Mouse (Mus musculus) heart, adult 11 months (tissue): ENCODE results near the gene Tmem236.

Source experiments
- DNase-seq: peaks from one replicate; pipeline ENCODE4 v3.0.0; 2022

The Tmem236 gene

DNA sequence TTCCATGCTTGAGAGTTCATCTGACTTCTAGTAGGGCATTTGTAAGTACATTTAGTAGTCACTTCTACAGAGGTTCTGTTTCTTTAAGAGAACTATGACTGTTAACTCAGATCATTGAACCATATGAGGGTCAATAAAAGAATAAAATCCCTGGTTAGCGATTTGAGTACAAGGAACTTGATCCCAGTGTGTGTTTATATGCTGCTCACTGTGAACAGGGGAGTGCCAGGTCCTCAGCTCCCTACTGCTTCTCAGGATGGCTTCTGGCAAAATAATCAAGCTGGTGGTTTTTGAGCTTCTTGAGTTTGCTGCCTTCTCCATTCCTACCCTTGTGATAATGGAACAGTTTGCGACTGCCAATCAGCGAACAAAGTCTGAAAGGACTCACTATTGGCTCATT lies at the start of gene Tmem236:
Gene Tmem236, plus strand, starts transcription at position 190 of the 400 bp plus-strand sequence.
- DNase-seq: peak; percentile 33

DNA sequence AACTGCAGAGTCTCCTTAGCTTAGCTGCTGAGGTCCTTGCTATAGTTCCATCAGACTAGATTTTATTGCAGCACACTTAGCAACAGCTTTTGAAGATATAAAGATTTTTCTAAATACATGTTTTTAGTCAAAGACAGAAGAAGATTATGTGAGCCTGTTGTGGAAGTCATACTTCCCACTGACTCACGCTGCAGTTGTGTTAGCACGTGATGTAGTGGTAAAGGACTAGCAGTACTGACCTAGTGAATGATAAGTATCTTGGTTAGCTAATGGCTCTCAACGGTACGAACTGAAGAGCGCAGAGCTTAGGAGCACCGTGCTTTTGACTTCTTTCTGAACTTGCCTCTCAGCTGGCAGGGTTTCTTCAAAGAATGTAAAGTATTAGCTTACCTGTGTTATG lies 47.9 kb upstream of the Tmem236 start:
- DNase-seq: peak; percentile 53

DNA sequence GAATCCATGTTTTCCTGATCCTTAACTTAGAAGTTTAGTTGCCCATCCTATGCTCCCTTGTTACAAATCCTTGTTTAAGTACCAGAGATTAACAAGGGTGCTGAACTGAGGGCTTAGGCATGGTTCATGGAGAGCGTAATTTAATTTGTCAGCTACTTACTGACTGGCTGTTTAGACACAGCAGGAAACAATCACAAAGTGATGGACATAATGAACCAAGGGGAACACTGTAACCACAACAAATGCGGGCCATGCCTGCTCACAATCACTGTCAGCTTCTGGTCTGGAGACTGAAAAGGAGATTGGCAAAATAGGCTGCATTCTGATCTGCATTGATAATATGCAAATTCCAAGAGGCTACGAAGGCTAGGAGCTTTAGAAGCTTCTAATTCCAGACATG lies 46.7 kb upstream of the Tmem236 start:
- DNase-seq: no peak

DNA sequence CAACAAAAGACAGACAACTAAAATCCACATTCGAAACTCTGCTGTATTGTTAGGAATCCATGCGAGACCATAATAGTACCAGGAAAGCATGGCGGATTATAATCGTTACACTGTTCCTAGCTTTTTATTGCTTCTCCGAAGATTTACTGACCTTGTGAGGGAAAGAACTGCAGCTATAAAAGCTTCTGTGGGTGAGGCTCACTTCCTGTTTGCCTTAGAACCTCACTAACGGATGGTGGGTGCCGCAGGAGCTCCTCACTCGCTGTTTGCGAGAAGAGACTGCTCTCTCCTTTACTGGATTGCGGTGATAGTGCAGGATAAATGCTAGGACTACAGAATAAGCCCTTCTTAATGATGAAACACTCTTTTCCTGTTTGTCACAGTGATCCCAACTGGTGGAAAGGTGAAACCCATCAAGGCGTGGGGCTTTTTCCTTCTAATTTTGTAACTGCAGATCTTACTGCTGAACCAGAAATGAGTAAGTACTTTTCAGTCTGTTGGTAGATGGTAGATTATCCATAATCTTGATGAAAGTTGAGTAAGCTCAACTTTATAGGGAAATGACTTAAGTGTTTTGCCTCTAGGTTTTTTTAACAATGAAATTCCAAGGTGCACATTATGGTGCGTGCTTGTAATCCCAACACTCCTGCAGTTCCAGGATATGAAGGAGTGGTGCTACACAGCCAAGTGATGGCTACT lies 43.5 kb upstream of the Tmem236 start:
- peak; percentile 73 for DNase-seq

DNA sequence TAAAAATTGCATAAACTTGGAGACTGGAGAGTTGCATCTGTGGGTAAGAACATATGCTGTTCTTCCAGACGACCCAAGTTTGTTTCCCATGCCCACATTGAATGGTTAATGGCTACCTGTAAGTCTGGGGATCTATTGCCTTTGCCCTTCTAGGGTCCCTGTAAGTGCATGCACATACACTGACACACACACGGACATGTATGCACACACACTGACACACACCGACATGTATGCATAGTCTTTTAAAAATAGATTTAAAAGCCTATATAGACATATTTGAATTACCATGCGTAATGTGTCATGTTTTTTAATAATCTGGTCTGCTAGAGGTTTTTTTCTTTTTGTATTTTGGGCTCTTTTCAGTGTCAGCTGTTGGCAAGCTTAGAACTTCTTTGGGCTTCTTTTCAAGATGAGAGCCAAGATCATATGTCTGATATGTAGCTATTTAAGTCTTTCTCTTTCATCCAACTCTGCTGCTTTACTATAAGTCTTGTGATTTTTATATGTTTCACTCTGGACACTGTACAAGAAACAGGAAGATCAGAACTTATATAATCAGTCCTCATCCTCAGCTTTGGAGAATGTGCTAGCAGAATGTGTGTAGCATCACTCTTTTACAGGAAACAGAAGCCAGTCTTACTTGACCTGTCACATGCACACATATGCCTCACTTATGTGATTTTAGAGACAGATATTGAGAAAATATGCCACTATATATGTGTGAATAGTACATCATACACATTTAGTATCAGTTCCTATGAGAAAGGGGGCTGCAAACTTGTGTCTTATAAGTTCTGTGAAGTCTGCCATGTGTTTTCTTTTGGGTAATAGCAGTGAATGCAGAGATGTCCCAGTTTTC lies 41.6 kb upstream of the Tmem236 start:
- peak; percentile 56 for DNase-seq

DNA sequence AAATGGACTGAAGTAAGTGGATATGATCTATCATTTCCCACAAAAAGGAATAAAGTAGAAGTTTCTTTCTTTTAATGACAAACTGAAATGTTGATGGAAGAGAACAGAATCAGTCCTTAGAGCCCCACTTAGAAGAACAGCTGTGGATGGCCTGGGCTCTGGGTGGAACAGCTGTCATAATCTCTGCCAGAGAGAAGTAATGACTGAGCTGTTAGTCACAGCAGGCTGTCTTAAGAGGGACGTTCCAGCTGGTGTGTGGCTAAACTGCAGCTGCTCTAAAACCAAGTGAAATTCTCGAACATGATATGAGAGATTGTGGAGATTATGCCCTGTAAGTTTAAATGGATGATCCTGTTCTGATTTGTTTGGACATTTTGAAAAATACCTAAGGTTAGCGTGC lies 37.4 kb upstream of the Tmem236 start:
- DNase-seq: peak; percentile 90

DNA sequence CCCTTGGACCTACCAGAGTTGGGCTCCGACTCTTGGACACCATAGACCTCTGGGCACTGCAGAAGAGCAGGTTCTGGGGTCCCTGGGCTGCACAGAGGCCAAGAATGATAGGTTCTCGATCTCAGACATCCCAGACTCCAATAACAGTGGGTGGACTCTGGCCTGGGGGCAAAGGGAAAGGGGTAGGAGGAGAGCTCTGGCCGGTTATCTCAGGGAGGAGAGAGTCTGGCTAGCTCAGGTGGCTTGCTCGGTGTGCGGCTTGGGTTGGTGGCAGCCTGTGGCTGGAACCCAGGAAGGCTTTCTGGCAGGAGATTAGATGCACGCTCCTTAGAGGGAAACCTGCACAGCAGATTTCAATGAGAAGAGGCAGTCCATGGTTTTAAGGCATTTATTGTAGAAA lies 34.7 kb upstream of the Tmem236 start:
- DNase-seq: no peak

DNA sequence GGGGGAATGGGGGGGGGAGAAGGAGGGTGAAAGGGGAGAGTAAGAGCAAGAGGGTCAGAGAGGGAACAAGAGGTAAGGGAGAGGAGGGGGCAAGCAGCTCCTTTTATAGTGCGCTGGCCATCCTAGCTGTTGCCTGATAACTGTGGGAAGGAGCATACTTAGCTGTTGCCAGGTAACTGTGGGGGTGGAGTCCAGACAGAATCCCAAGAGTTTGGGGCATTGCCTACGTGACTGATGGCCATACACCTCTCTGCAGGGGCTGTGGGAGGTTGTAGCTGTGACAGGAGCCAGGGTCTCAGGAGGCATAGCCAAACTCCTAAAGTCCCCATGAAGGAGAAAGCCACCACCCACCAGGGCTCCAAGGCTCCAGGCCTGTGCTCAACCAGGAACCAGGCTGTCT lies 34.3 kb upstream of the Tmem236 start:
- DNase-seq: peak; percentile 88

DNA sequence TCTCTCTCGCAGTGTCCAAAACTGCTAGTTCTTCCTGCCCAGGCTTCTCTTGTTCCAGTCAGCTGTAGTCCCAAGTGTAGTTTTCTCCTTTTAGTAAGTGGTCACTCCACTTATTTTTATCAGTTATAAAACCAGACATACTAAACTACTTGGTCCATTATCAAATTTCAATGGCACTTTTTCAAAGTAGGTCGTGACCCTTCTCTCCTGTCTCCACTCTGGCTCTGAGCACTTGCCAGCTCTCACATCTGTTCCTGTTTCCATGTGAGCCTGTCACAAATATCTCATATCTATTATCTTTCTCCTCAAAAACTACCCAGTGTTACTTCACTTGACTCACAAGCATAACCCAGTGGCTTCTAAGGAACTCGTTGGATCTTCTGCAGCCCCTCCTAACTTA lies 29.0 kb upstream of the Tmem236 start:
- DNase-seq: peak; percentile 92

DNA sequence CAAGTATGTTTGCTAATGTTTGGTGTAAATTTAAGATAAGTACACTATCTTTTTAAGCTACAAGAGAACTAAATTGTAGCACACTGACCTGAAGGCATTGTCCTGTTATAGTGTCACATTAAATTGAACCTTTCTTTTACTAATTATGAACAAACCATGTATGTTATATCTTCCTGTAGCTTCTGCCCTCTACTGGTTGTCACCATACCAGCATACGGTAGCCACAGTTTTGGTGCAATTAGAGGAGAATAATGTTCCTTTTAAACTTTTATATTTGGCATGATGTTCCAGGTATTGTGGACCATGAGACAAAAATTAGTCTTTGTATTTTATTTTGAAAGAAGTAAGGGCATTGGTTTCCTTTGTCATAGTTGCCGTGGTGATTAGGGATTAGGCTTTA lies 27.4 kb upstream of the Tmem236 start:
- DNase-seq: peak; percentile 10

DNA sequence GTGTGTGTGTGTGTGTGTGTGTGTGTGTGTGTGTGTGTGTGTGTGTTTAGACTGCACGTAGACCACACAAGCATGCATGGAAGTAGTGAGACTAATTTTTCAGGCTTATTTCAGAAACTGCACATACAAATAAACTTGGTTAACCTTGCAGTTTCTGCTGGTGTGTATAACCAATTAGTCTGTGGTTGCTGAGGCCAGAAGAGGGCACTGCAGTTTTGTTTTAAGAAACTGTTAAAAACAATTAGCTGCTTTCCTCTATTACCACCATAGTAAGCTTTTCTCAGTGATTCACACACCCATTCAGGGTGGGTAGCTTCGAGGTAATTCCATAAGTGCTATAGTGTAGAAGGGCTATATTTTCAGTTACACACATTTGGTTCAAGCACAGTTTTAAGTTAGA lies 23.5 kb upstream of the Tmem236 start:
- no peak for DNase-seq

DNA sequence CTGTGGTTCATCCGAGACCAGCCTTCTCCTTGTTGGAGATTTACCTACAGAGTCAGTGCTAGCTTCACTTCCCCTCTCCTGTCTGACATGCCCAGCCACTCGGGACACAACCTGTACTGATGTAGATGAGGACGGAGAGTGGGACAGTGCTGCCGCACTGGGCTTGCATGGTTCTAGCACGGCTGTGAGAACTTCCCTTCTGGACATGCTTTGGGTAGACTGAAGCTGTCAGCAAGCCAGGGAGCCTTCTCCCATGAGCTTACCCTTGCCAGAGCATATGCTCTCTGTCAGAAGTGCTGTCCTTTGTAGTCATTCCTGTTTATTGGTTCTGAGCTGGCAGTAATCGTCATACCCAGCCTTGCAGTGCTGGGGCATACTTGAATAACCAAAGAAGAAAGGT lies 22.5 kb upstream of the Tmem236 start:
- DNase-seq: peak; percentile 83

DNA sequence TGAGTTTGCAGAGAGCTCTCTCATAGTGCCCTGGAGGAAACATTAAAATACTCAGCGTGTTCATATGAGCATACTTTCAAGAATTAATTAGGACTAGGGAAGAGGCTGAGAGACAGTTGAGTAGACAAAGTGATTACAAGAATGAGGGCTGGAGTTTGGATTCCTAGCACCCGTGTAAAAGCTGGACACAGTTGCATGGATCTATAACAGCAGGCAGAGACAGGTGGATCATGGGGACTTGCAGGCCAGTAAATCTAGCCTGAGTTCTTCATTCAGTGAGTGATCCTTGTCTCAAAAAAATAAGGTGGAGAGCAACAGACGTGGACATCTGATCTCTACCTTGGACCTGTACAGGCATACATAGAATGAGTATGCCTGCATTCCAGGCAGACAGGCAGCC lies 15.3 kb upstream of the Tmem236 start:
- DNase-seq: peak; percentile 62

DNA sequence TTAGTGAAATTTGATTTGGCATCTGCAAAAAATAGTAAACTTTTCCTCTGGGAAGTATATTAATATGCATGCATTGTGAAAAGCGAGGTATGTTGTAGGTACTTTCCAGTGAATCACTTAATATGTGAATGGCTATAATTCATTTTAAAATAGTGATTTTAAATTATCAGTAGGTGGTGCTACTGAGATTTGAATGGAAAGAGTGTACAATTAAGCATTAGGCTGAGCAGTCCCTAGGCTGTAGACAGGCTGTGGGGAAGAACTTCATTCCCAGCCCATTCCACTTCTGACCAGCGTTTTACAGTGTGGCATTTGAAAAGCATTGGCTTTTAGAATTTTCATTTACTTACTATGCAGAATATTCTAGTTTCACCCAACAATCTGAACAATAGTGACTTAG lies 14.6 kb upstream of the Tmem236 start:
- DNase-seq: peak; percentile 33

DNA sequence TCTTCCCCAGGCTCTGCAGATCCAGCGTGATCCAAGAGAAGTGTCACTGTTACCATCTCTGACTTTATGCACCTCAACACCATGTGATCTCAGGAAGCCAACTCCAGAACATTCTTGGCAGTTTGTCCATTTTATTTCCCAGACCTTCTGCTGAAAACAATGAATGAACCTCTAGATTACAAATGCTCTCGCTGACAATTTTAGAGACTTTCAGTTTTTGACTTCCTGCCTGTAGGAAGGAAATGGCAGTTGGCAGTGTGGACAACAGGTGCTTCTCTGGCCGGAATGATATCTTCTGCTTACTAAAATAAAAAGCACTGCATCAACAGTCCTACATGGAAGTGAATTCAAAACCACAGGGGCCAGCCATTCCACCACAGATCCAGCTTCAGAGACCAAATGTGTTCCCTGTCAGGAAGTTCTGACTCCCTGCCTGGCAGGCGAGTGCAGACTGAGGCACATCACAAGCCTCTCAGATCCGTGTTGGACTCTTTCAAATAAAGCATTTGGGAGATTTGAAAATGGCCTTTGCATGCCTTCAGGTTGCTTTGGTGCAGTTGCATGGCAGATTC lies 9.8 kb upstream of the Tmem236 start:
- peak; percentile 95 for DNase-seq

DNA sequence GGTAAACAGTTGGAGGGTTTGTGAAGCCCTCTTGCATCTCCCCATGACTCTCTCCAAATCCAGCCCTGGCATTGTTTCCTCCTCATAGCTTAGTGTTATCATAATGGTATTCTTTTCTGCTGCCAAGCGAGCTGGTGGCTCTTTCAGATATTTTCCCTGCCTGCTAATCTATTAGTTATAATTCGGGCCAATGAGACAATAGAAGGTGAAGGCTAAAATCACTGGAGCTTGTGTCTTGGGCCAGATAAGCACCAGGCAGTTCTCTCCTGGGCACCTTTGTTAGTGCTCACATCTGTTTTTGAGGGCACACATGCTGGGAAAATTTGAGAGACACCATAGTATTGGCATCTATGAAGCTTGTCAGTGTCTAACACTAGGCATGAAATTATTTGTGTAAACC lies 9.3 kb upstream of the Tmem236 start:
- no peak for DNase-seq

DNA sequence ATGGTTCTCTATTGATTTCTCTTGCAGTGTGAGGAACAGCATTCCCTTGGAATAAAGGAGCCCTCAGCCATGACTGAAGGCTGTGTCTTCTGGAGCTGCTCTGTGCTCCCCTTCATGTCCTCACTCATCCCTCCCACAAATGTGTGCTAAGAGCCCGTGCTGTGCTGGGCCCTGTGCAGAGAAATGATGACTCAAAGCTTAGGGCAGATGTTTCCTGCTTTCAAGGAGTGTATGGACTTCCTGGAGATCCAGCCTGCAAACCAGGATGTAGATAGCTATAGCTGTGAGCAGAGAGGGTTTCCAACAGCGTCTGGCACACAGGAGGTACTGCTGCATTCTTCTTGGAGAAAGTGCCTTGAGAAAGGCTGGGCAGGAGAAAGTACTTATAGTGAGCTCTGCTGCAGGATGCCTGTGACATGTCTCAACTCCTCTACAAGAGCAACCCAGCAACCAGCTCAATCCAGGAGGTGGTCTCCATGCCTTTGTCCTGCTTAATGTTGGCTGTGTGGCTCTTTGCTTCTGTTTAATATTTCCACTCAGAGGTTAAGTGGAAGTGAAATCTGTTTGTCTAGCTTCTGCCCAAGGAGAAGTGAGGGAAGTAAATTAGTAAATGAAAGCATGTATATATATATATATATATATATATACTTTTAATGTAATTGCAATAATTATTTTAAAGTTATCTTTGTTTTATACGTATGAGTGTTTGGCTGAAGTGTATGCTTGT lies 8.5 kb upstream of the Tmem236 start:
- DNase-seq: peak; percentile 97

DNA sequence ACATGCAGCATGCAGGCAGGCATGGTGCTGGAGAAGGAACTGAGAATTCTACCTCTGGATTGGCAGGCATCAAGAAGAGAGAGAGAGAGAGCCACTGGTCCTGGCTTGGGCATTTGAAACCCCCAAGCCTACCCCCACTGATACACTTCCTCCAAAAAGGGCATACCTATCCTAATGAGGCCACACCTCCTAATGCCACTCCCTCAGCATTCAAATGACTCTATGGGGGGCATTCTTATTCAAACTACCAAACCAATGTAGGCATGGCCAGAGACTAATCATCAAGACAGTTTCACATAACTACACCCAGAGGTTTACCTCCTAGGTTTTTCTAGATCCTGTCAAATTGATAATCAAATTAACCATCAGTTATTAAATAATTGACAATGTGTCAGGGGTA lies 6.6 kb upstream of the Tmem236 start:
- DNase-seq: peak; percentile 55

DNA sequence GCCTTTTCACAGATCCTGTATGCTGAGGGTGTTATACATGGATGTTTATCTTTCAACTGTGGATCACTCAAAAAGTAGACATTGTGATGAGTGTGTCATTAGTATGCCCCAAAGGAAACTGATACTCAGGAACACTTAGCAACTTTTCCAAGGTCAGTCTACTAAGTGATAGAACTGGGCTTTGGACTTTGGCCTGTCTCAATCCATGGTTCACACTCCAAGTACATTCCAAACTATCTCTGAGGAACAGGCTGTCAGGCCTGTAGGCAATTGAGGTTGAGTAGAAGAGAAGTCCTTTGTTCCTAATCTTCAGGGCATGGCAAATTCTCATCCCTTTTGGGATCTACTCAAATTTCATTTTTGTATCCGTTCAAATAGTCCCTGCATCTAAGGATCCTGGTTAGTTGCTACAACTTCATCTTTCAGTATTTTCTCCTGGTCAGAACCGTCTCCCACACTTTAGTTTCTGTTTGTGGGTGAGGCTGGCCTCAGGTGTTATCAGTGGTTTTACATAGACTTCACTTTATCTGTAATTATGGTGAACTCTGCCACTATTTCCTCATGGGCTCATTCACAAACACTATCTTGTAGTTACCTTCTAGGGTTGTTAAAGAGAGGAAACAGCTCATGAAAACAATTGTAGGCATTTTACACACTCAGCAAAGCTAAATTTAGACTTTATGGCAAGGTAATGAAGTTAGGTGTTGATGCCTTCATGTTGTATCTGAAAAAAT lies 2.3 kb downstream of the Tmem236 start:
- DNase-seq: peak; percentile 8

DNA sequence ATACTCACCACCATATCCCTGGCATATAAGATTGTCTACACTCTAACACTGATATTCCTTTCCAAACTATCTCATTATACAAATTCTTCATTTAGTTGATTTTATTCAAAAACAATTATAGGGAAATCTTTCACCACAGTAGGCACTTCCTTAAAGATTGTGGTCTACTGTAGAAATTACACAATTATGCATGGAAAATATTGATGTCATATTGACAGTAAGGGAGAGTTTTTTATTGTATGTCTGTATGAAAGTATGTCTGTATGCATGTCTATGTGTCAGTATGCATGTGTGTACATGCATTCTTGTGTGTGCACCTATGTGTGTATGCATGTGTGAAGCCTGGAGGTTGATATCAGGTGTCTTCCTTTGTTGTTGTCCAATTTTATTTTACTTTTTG lies 10.1 kb downstream of the Tmem236 start:
- DNase-seq: no peak

DNA sequence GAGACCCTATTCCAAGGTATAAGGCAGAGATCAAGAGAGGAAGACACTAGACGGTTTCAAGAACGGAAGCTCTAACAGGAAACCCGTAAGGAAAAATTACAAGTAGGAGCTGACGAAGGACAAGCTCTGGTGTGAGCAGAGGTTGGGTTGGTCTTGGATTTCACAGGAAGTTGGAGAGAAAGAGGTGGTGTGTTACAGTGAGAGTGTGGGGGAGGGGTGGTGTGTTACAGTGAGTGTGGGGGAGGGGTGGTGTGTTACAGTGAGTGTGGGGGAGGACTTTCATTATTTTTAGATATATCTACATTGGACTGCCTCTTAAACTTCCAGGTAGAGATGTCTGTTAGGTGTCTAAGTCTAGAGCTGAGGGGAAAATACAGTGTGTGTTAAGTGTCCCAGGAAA lies 16.4 kb downstream of the Tmem236 start:
- DNase-seq: no peak

DNA sequence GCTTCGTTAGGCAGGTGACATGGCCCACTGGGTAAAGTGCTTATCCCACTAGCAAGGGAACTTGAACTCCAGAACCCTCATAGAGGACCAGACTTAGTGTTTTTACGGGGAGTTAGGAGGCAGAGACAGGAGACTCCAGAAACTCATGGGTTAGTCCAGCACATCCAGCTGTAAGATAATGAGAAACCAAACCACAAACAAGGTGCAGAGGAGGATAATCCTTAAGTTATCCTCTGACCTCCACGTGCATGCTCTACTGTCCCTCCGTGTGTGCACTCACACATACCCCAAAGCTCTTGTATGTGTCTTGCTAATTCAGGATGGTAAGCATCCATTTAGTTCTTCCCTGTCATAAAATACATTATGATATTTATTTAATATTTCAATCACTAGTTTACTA lies 17.3 kb downstream of the Tmem236 start:
- no peak for DNase-seq

DNA sequence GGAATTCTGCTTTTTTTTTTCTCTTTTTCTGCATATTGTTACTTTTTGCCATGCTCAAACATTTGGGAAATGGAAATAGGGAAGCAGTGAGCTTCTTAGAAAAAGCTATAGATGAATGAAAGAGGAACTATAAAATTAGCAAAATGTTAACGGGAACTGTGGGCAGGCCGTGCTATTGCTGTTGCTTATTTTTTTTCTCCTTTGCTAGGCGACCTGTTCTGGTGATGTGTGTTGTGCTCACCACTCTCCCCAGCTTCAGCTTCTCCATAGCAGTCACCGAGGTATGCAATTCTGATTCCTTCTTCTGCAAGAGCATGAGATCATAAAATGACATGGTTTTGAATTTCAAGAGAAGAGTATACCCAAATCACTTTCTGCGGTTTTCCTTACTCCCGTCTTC lies 17.7 kb downstream of the Tmem236 start:
- peak; percentile 91 for DNase-seq
